In genomic region chr3:60111889-60112646, GRCm38 (mm10) we compare ENCODE assay signal across 8 mouse cellular contexts. TPM values are rescaled to one million over a fixed set of nuclear protein-coding genes. Genes with fewer than 3 reads are reported as not detected.
DNase-seq lines count a peak whose midpoint lies in the region; ATAC-seq and TF ChIP-seq lines count a peak whose summit lies in the region.
"Had no signal": no experiment of that assay in that cellular context is flagged by ENCODE, and none has a peak within 500 bp of the region (broad histone marks: within the 10 kb centered on the region; RNA-seq: fewer than 3 reads in every experiment).

No protein-coding gene starts in this region.

- H3K4me3 ChIP-seq in hindbrain, embryonic 12.5 days: no peak overlapping the region
- H3K4me3 ChIP-seq in hindbrain, embryonic 10.5 days: no peak overlapping the region
- no peak overlapping the region for H3K4me3 ChIP-seq in E14TG2a.4 (replicated peaks; ENCODE audit: low read length)
- no peak overlapping the region for H3K4me3 ChIP-seq in midbrain, embryonic 16.5 days (ENCODE audit: low read depth, low read length)
- H3K4me3 ChIP-seq: lung, embryonic 15.5 days had no signal

- no peaks in the 10 kb centered on the region for H3K4me1 ChIP-seq in hindbrain, embryonic 12.5 days
- no peaks in the 10 kb centered on the region for H3K4me1 ChIP-seq in hindbrain, embryonic 10.5 days (replicated peaks)
- peaks cover 19% of the 10 kb centered on the region for H3K4me1 ChIP-seq in E14TG2a.4 (replicated peaks; ENCODE audit: low read depth, low read length)
- H3K4me1 ChIP-seq in midbrain, embryonic 16.5 days (ENCODE audit: control insufficient read depth, insufficient read depth, low read length): no peaks in the 10 kb centered on the region
- H3K4me1 ChIP-seq: lung, embryonic 15.5 days had no signal

- no peaks in the 10 kb centered on the region for H3K27me3 ChIP-seq in hindbrain, embryonic 12.5 days
- no peaks in the 10 kb centered on the region for H3K27me3 ChIP-seq in hindbrain, embryonic 10.5 days (ENCODE audit: insufficient read depth, poor library complexity, severe bottlenecking)
- no peaks in the 10 kb centered on the region for H3K27me3 ChIP-seq in E14TG2a.4 (ENCODE audit: insufficient read depth, low read length)
- H3K27me3 ChIP-seq in midbrain, embryonic 16.5 days (ENCODE audit: control insufficient read depth, insufficient read depth, low read depth, low read length): no peaks in the 10 kb centered on the region
- H3K27me3 ChIP-seq: lung, embryonic 15.5 days had no signal

- H3K9ac ChIP-seq in hindbrain, embryonic 12.5 days: no peak overlapping the region
- H3K9ac ChIP-seq in midbrain, embryonic 16.5 days (ENCODE audit: low read depth, low read length): no peak overlapping the region
- H3K9ac ChIP-seq: lung, embryonic 15.5 days had no signal

- ATAC-seq in hindbrain, embryonic 12.5 days (ENCODE audit: low FRiP score): 0 out of 2 replicates have a peak, but pooled peaks have one; percentile 54
- peak; percentile 76 for ATAC-seq in midbrain, embryonic 16.5 days

- H3K36me3 ChIP-seq in hindbrain, embryonic 12.5 days: no peaks in the 10 kb centered on the region
- no peaks in the 10 kb centered on the region for H3K36me3 ChIP-seq in hindbrain, embryonic 10.5 days
- H3K36me3 ChIP-seq in E14TG2a.4 (ENCODE audit: insufficient read depth, low read length): no peaks in the 10 kb centered on the region
- H3K36me3 ChIP-seq in midbrain, embryonic 16.5 days (ENCODE audit: control insufficient read depth, insufficient read depth, low read length): no peaks in the 10 kb centered on the region
- H3K36me3 ChIP-seq: lung, embryonic 15.5 days had no signal

- peak; percentile 59 for TF ChIP-seq CTCF in E14TG2a.4 (conservative IDR thresholded peaks at IDR 0.05; ENCODE audit: low read length)

- DNase-seq in hindbrain, embryonic 10.5 days (ENCODE audit: low spot score): no peak
- DNase-seq in A20 (ENCODE audit: low read depth, low spot score): peak; percentile 40
- DNase-seq in forelimb bud, embryonic 11.5 days (ENCODE audit: low read depth, low spot score): peak; percentile 34
- DNase-seq in adrenal gland, postnatal 36 days: no peak

- no peak overlapping the region for H3K4me2 ChIP-seq in hindbrain, embryonic 12.5 days (replicated peaks)
- H3K4me2 ChIP-seq in midbrain, embryonic 16.5 days (ENCODE audit: low read length): no peak overlapping the region
- H3K4me2 ChIP-seq: lung, embryonic 15.5 days had no signal

- no peak overlapping the region for H3K27ac ChIP-seq in hindbrain, embryonic 12.5 days
- H3K27ac ChIP-seq in hindbrain, embryonic 10.5 days: no peak overlapping the region
- no peak overlapping the region for H3K27ac ChIP-seq in midbrain, embryonic 16.5 days (ENCODE audit: low read length)
- H3K27ac ChIP-seq: lung, embryonic 15.5 days had no signal

- H3K9me3 ChIP-seq in hindbrain, embryonic 12.5 days (replicated peaks): no peaks in the 10 kb centered on the region
- no peaks in the 10 kb centered on the region for H3K9me3 ChIP-seq in hindbrain, embryonic 10.5 days
- peaks cover 5% of the 10 kb centered on the region for H3K9me3 ChIP-seq in E14TG2a.4 (ENCODE audit: low read length)
- H3K9me3 ChIP-seq in midbrain, embryonic 16.5 days (replicated peaks; ENCODE audit: control insufficient read depth, low read length, poor library complexity, severe bottlenecking): no peaks in the 10 kb centered on the region
- H3K9me3 ChIP-seq: lung, embryonic 15.5 days had no signal

- WGBS in hindbrain, embryonic 12.5 days: 81% methylated on average over 6 of the region's 6 CpGs
- WGBS in hindbrain, embryonic 10.5 days: 83% methylated on average over 6 of the region's 6 CpGs
- 82% methylated on average over 6 of the region's 6 CpGs for WGBS in midbrain, embryonic 16.5 days

RNA-seq across cellular contexts. Expression of gene Sucnr1, which starts 30.4 kb away (rescaled TPM):
- 0.20 TPM in 1 of 2 replicates, not detected in the other for polyA plus RNA-seq in hindbrain, embryonic 12.5 days (2016; fragmentation: Nextera tagmentation; extraction: Ambion mirVana)
- polyA plus RNA-seq in hindbrain, embryonic 10.5 days (2016; fragmentation: Nextera tagmentation; extraction: Ambion mirVana): 0.35 TPM in 1 of 2 replicates, not detected in the other
- polyA plus RNA-seq in midbrain, embryonic 16.5 days (2015; fragmentation: Nextera tagmentation; extraction: Ambion mirVana): not detected in 2 replicates
- 1 to 10 TPM in 1 of 2 experiments, under 1 TPM in 1; 0.53 to 1.6 TPM for total RNA-seq in adrenal gland, postnatal 36 days (2021)

Comparison
In these comparisons a context has a peak if more than half of its experiments do, and no peak if none do; other contexts are left out.
1. DNase-seq: peak in A20 (single experiment) and forelimb bud, embryonic 11.5 days (single experiment); none in hindbrain, embryonic 10.5 days (single experiment) and adrenal gland, postnatal 36 days (0 of 2).